Mouse (Mus musculus) CH12.LX (cell line): Measurements from ENCODE around the gene Dpp10. TPM values are rescaled to one million over a fixed set of nuclear protein-coding genes. Genes with fewer than 3 reads are reported as not detected.

ENCODE experiments used
- DNase-seq: peaks from one replicate; pipeline ENCODE4 v3.0.0-alpha.2; 2013; ENCODE audit errors: extremely low read depth
- H3K27ac ChIP-seq: 2 replicates; pipeline ENCODE4 v1.5.1; 2012; ENCODE audit warnings: low read depth, mild to moderate bottlenecking, control low read depth, moderate library complexity; ENCODE audit not compliant: insufficient read depth
- H3K27me3 ChIP-seq: replicated peaks from 2 replicates; pipeline ENCODE3; 2012; ENCODE audit warnings: inconsistent platforms
- H3K36me3 ChIP-seq, 2 experiments: replicated peaks in 1 of 2; 2 replicates each; pipeline versions ENCODE3 to v1.6.1; 2012; ENCODE audit warnings: inconsistent platforms in 1 of 2, low read length in 1 of 2, mild to moderate bottlenecking in 1 of 2, mixed read lengths in 1 of 2, moderate library complexity in 1 of 2; ENCODE audit not compliant: control insufficient read depth in 1 of 2, insufficient read depth in 1 of 2
- H3K4me1 ChIP-seq, 2 experiments: 2 replicates each; pipeline ENCODE4 v1.6.1; 2012; ENCODE audit warnings: inconsistent platforms in 1 of 2, moderate library complexity in 1 of 2; ENCODE audit not compliant: insufficient read depth in 2 of 2, control insufficient read depth in 1 of 2
- H3K4me2 ChIP-seq: 2 replicates; pipeline ENCODE4 v1.6.1; 2012; ENCODE audit warnings: low read depth, mild to moderate bottlenecking, control low read depth; ENCODE audit not compliant: poor library complexity, insufficient read depth, severe bottlenecking
- H3K4me3 ChIP-seq, 3 experiments: fragments of 150-350 bp in 1 of 3; sonication (generic) in 1 of 3; replicated peaks in 1 of 3; 2 replicates each; pipeline versions ENCODE3 to v1.5.1; 2011 to 2012; ENCODE audit warnings: low read depth in 2 of 3, low read length in 2 of 3, mild to moderate bottlenecking in 2 of 3, moderate library complexity in 2 of 3, control low read depth in 1 of 3, improper control_type of control experiment in 1 of 3, inconsistent platforms in 1 of 3, mixed read lengths in 1 of 3; ENCODE audit not compliant: poor library complexity in 1 of 3
- H3K79me2 ChIP-seq: replicated peaks from 2 replicates; pipeline ENCODE4 v1.6.1; 2012; ENCODE audit warnings: mild to moderate bottlenecking, moderate library complexity; ENCODE audit not compliant: control insufficient read depth, poor library complexity, insufficient read depth, severe bottlenecking; ENCODE audit errors: extremely low read depth
- H3K9ac ChIP-seq: 2 replicates; pipeline ENCODE4 v1.6.1; 2012; ENCODE audit warnings: low read depth, mild to moderate bottlenecking, control low read depth, moderate library complexity; ENCODE audit not compliant: insufficient read depth
- H3K9me3 ChIP-seq: replicated peaks from 2 replicates; pipeline ENCODE3; 2012; ENCODE audit warnings: low read length, inconsistent platforms, mixed read lengths
- BHLHE40 ChIP-seq: IDR thresholded peaks from 2 replicates; pipeline ENCODE4 v1.6.1; 2011; ENCODE audit warnings: mild to moderate bottlenecking, low read depth, low read length, improper control_type of control experiment
- CHD2 ChIP-seq: IDR thresholded peaks from 2 replicates; pipeline ENCODE4 v1.6.1; 2011; ENCODE audit warnings: low read length, improper control_type of control experiment
- CTCF ChIP-seq, 2 experiments: IDR thresholded peaks in 1 of 2; conservative IDR thresholded peaks in 1 of 2; 2 replicates each; pipeline ENCODE4 v1.5.1; 2011 to 2012; ENCODE audit warnings: low read depth in 2 of 2, low read length in 2 of 2, improper control_type of control experiment in 1 of 2, inconsistent platforms in 1 of 2, mild to moderate bottlenecking in 1 of 2, moderate library complexity in 1 of 2
- ETS1 ChIP-seq: conservative IDR thresholded peaks from 2 replicates; pipeline ENCODE4 v1.6.1; 2012; ENCODE audit warnings: low read depth, mild to moderate bottlenecking, inconsistent platforms, low read length, improper control_type of control experiment, moderate library complexity
- HCFC1 ChIP-seq: IDR thresholded peaks from 2 replicates; pipeline ENCODE4 v1.6.1; 2012; ENCODE audit warnings: low read depth, mild to moderate bottlenecking, inconsistent platforms, low read length, improper control_type of control experiment
- IRF4 ChIP-seq: IDR thresholded peaks from 2 replicates; pipeline ENCODE4 v1.6.1; 2014; ENCODE audit warnings: low read depth, mild to moderate bottlenecking, inconsistent platforms, low read length, improper control_type of control experiment
- JUN ChIP-seq: IDR thresholded peaks from 2 replicates; pipeline ENCODE4 v1.6.1; 2011; ENCODE audit warnings: low read depth, mild to moderate bottlenecking, low read length, improper control_type of control experiment, moderate library complexity; ENCODE audit not compliant: insufficient read depth
- JUND ChIP-seq: conservative IDR thresholded peaks from 2 replicates; pipeline ENCODE4 v1.6.1; 2011; ENCODE audit warnings: low read depth, low read length, improper control_type of control experiment
- MAX ChIP-seq: IDR thresholded peaks from 2 replicates; pipeline ENCODE4 v1.6.1; 2011; ENCODE audit warnings: low read length, improper control_type of control experiment
- MAZ ChIP-seq: IDR thresholded peaks from 2 replicates; pipeline ENCODE4 v1.6.1; 2012; ENCODE audit warnings: low read depth, mild to moderate bottlenecking, inconsistent platforms, low read length, improper control_type of control experiment, moderate library complexity
- MEF2A ChIP-seq: IDR thresholded peaks from 2 replicates; pipeline ENCODE4 v1.6.1; 2014; ENCODE audit warnings: low read depth, mild to moderate bottlenecking, inconsistent platforms, low read length, improper control_type of control experiment, borderline replicate concordance
- MXI1 ChIP-seq: IDR thresholded peaks from 2 replicates; pipeline ENCODE4 v1.6.1; 2011; ENCODE audit warnings: mild to moderate bottlenecking, low read depth, low read length, improper control_type of control experiment
- NRF1 ChIP-seq: IDR thresholded peaks from 2 replicates; pipeline ENCODE4 v1.6.1; 2014; ENCODE audit warnings: low read depth, mild to moderate bottlenecking, inconsistent platforms, low read length, improper control_type of control experiment, moderate library complexity
- POLR2A ChIP-seq: IDR thresholded peaks from 2 replicates; pipeline ENCODE4 v1.6.1; 2011; ENCODE audit warnings: low read depth, mild to moderate bottlenecking, improper control_type of control experiment, low read length
- SIN3A ChIP-seq: IDR thresholded peaks from 2 replicates; pipeline ENCODE4 v1.6.1; 2012; ENCODE audit warnings: low read length, improper control_type of control experiment, inconsistent platforms
- TCF12 ChIP-seq: IDR thresholded peaks from 2 replicates; pipeline ENCODE4 v1.6.1; 2014; ENCODE audit warnings: low read depth, mild to moderate bottlenecking, inconsistent platforms, low read length, improper control_type of control experiment
- UBTF ChIP-seq: IDR thresholded peaks from 2 replicates; pipeline ENCODE4 v1.6.1; 2012; ENCODE audit warnings: low read depth, mild to moderate bottlenecking, inconsistent platforms, low read length, improper control_type of control experiment, moderate library complexity
- USF1 ChIP-seq: IDR thresholded peaks from 2 replicates; pipeline ENCODE4 v1.6.1; 2014; ENCODE audit warnings: low read depth, mild to moderate bottlenecking, inconsistent platforms, low read length, improper control_type of control experiment
- dilution Hi-C: fragments of 300-500 bp; cut with MboI; formaldehyde crosslinking; loops from 2 replicates; pipeline ENCODE4 v1.14.3; 2020; ENCODE audit warnings: low sequenced_read_pairs; ENCODE audit not compliant: extremely low pct_unique_long_range_greater_than_20kb, extremely low pct_ligation_motif_present
- in situ Hi-C: fragments of 300-500 bp; cut with MboI; formaldehyde crosslinking; loops from 3 replicates; pipeline ENCODE4 v1.14.3; 2019; ENCODE audit warnings: low sequenced_read_pairs, low pct_ligation_motif_present, low pct_unique_long_range_greater_than_20kb, mixed read lengths
- polyA plus RNA-seq: library from polyadenylated mRNA; unstranded; fragments of >175 nt; gene quantifications from 2 replicates; pipeline ENCODE4 v1.2.1, GENCODE M21; 2012; ENCODE audit warnings: low read depth; ENCODE audit not compliant: insufficient read length
- total RNA-seq, 2 experiments: library from RNA; depleted of rRNA; stranded (reverse); fragments of 300-350 nt in 1 of 2; fragments of >200 nt in 1 of 2; gene quantifications; 2 replicates each; pipeline ENCODE4 v1.2.3; 2012 to 2014

Gene Dpp10
- total and polyA plus RNA-seq, 3 experiments: 0.01 TPM; not detected in 2

DNA sequence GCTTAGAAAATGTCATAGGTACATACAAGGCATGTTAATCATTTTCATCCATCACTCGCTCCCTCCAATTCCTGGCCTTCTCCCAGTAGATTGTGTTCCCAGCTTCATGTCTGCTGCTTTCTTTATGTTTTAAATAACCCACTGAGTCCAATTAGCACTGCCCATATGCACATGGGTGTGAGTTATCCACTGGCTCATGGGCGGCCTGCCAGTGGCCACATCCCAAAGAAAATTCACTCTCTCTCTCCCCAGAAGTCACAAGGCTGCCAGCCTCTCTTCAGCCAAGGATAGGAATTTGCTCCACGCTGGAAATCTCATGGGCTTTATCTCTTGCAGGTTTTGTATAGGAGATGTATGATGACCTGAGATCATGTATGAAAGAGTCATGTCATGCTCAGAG is 338.1 kb downstream of the Dpp10 start:
- H3K9ac ChIP-seq: no peak overlapping the region
- H3K36me3 ChIP-seq: no peaks in the 10 kb centered on the region
- no peak overlapping the region for H3K4me2 ChIP-seq
- H3K27ac ChIP-seq: no peak overlapping the region
- peaks cover 44% of the 10 kb centered on the region for H3K9me3 ChIP-seq
- H3K4me3 ChIP-seq: no peak overlapping the region
- H3K4me1 ChIP-seq: no peaks in the 10 kb centered on the region
- no peaks in the 10 kb centered on the region for H3K27me3 ChIP-seq
- H3K79me2 ChIP-seq: no peaks in the 10 kb centered on the region
- DNase-seq: no peak
- in situ Hi-C loops: no loop called here
- dilution Hi-C loops: no loop called here
- TF ChIP-seq IRF4 (no peak), UBTF (no peak), POLR2A (no peak), MXI1 (no peak), JUND (no peak), MEF2A (no peak), SIN3A (no peak), JUN (no peak), USF1 (no peak), ETS1 (no peak), TCF12 (no peak), BHLHE40 (no peak), MAX (no peak), MAZ (no peak)

DNA sequence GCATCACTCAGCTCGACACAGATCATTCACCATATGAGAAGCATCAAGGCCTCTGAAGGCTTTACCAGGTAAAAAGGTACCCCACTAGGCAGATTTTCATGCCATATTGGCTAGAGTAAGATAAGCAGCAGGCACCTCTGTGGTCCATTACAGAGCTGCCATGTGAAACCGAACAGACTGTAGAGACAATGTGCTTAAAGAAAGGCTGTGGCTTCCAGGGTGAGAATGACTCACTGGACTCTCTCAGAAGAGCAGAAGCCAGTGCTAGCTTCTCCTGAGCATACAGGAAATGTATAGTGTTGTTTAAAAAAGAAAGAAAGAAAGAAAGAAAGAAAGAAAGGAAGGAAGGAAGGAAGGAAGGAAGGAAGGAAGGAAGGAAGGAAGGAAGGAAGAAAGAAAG is 386.9 kb downstream of the Dpp10 start:
- DNase-seq: no peak
- H3K4me2 ChIP-seq: no peak overlapping the region
- dilution Hi-C loops (no loop called here), in situ Hi-C loops (no loop called here)
- no peak overlapping the region for H3K9ac ChIP-seq
- no peaks in the 10 kb centered on the region for H3K27me3 ChIP-seq
- H3K4me3 ChIP-seq: no peak overlapping the region
- H3K9me3 ChIP-seq: peaks cover 24% of the 10 kb centered on the region
- H3K4me1 ChIP-seq: no peaks in the 10 kb centered on the region
- H3K36me3 ChIP-seq: no peaks in the 10 kb centered on the region
- TF ChIP-seq NRF1 (no peak), CTCF (conservative IDR thresholded peaks at IDR 0.05 in 1 of 2, IDR thresholded peaks at IDR 0.05 in 1 of 2; ENCODE audit: low read depth in 2 of 2, low read length in 2 of 2) (no peak), CHD2 (no peak), HCFC1 (no peak)
- no peaks in the 10 kb centered on the region for H3K79me2 ChIP-seq
- no peak overlapping the region for H3K27ac ChIP-seq
